Mouse (Mus musculus): ENCODE results near the gene Itgb4.
"Not testable (repeated sequence)": the region's sequence is repeated elsewhere in the genome, so short reads cannot be mapped to it uniquely, and the experiment has no call there.

Itgb4 gene

DNA sequence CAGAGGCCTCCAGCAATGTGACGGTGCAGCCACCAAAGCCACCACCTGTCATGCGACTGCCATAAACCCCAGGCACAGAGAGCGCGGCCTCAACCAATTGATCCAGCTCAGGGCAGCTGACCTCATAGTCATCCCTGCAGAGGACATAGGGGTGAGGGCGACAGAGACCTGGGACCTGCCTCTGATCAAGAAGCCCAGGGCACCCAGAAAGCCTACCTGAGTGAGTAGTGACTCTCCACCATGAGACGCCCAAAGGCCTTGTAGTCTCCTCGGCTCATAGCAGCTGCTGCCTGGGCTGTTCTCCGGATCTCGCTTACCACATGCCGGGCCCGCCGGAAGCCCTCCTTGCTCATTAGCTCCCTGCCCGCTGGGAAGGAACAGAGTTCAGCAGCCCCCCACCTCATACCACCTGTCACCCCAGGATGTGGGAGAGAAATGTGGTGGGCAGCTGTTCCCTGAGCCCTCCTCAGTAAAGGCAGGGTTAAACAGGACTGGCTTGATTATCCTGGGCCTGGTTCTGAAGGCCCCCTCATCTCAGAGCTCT is 34.4 kb downstream of the Itgb4 start:
- no peak for DNase-seq (ENCODE audit: low spot score)

- no peak for DNase-seq (ENCODE audit: low spot score)
These were observed 35.2 kb downstream of the Itgb4 start for GRCm38 (mm10) chr11:116009661-116010060.

GRCm38 (mm10) chr11:116010146-116010545 is 35.6 kb downstream of the Itgb4 start:
- no peak for DNase-seq (ENCODE audit: low spot score)

DNA sequence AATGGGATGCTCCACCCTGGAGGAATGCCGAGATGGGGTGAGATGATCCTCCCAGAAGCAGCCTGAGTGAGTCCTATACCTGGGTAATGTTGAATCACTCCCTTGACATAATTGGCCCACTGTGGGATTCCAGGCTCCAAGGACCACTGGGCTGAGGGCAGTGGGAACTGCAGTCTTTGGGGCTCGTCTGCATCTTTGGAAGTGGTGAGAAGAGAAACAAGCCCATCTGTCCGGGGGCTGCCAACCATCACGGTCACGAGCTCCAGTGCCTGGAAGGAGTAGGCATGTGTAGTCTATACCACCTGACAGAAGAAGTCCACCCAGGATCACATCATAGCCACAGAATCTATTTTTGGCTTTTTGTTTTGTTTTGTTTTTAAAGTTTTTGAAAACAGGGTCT is 36.4 kb downstream of the Itgb4 start:
- DNase-seq (ENCODE audit: low spot score): no peak

- DNase-seq (ENCODE audit: low spot score): no peak
These were observed 37.2 kb downstream of the Itgb4 start for GRCm38 (mm10) chr11:116011529-116012261.

GRCm38 (mm10) chr11:116012262-116012947 is 37.9 kb downstream of the Itgb4 start, which contains the start of gene Galk1:
Gene Galk1 (minus strand): TSS chr11:116012719.
- peak; percentile 90 for DNase-seq (ENCODE audit: low spot score)

DNA sequence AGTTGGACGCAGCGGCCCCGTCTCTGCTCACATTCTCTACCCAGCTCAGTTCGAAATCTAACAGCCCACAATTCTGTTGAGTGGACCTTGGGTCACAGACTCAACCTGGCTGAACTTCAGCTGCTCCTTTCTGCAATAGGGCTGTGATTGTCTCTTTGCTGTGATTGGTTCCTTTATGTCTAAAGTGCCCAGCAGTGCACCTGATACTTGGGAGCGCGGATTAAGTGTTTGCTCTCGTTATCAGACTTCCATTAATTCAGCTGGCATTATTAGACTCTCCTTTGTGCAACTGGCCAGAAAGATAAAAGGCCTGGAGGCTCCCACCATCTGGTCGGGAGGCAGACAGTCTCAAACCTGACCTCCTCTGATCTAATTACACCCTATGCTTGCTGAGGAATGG is 40.3 kb downstream of the Itgb4 start:
- no peak for DNase-seq (ENCODE audit: low spot score)

GRCm38 (mm10) chr11:116018106-116018505 is 43.6 kb downstream of the Itgb4 start:
- no peak for DNase-seq (ENCODE audit: low spot score)

- not testable (repeated sequence) for DNase-seq (ENCODE audit: low spot score)
These were observed 44.4 kb downstream of the Itgb4 start for GRCm38 (mm10) chr11:116018867-116019266.

GRCm38 (mm10) chr11:116019360-116019791 is 44.9 kb downstream of the Itgb4 start:
- DNase-seq (ENCODE audit: low spot score): no peak

GRCm38 (mm10) chr11:116019976-116020411 is 45.5 kb downstream of the Itgb4 start:
- no peak for DNase-seq (ENCODE audit: low spot score)

DNA sequence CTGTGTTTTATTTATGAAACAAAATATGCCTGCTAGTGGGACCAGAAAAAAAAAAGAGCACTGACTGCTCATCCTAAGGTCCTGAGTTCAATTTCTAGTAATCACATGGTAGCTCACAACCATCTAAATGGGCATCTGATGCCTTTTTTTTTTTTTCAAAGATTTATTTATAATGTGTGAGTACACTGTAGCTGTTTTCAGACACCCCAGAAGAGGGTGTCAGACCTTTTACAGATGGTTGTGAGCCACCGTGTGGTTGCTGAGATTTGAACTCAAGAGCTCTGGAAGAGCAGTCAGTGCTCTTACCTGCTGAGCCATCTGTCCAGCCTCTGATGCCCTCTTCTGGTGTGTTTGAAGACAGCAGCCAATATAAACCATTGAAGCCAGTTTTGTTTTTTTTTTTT is 46.0 kb downstream of the Itgb4 start:
- DNase-seq (ENCODE audit: low spot score): no peak

DNA sequence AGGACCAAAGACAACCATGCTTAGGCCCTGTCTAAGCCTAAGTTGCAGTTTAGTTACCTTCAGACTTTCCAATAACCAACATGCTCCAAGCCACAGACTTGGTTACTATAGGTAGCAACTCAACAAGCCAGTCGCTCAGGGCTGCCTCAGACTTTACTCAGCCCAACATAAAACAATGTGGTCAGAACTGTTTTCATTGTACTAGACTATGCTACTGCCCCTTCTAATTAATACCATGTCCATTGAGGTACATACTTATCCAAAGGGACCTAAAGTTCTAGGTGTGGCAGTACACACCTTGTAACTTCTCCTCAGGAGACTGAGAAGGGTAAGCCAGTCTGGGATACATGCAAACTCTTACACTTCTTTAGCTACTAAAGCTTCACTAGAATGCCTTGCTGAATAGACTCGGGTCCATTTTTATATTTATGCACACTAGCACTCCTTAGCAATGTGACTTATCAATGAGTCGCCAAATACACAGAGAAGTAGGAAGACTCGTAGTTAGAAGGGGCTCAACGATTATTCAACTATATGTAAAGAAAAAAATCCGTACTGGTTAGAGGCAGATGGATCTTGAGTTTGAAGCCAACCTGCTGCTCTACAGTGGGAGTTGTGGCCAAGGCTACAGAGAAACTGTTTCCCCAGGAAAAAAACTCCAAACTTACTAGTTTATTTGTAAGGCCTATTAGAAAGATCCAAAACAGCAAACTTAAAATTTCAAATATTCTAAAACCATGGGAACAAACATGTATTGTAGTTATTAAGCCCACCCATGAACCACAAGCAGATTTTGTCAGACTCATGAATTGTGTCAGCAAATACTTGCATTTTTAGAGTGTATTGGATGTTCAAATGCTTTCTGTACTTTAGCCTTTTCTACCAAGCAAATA is 47.1 kb downstream of the Itgb4 start:
- no peak for DNase-seq (ENCODE audit: low spot score)

DNA sequence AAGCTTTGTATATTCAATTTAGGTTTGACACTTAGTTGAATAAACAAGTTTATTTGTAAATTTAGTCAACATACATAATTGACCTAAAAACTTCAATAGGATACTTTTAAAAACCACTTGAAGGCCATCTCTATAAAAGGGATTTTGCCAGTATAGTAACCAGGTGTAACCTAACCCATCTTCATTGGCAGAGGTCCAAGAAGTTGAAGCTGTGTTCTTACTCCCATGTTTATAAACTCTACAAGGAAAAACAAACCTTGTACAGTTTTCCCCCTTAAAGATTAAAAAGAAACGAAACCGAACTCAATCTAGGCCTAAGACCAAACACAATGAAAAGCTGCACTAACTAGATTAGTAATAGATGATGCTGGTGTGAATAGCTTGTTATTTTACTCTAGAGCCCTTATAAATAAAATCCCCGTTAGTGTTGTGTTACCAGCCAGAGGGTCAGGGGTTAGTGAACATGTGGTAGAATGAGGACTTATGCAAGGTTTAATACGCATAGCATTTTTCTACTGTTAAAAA is 47.8 kb downstream of the Itgb4 start:
- DNase-seq (ENCODE audit: low spot score): no peak

GRCm38 (mm10) chr11:116023074-116023770 is 48.7 kb downstream of the Itgb4 start:
- DNase-seq (ENCODE audit: low spot score): not testable (repeated sequence)

DNA sequence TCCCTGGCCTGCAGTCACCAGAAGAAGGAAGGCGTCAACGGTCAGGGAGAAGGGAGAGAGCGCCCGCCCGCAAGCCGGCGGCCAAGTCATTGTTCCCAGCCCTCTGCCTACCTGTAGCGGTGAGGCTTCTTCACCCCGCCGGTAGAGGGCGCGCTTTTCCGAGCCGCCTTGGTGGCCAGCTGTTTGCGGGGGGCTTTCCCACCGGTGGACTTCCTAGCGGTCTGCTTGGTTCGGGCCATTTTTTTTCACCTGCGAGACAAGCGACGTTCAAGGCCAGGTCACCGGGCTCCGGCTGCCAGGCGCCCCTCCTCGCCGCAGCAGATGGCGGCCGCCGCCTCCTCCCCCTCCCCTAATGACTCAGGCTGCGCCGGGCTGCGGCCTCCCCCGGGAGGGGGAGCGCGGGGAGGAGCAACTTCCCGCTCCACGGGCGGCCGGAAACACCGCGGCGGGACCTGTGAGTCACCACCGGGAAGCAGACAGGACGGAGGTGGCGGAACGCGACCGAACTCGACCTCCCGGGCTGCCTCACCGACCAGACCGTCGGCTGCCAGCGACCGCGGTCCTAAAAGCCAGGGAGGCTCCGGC is 49.4 kb downstream of the Itgb4 start:
- DNase-seq (ENCODE audit: low spot score): peak; percentile 82

GRCm38 (mm10) chr11:116024356-116024808 is 49.9 kb downstream of the Itgb4 start:
- peak; percentile 91 for DNase-seq (ENCODE audit: low spot score)

DNA sequence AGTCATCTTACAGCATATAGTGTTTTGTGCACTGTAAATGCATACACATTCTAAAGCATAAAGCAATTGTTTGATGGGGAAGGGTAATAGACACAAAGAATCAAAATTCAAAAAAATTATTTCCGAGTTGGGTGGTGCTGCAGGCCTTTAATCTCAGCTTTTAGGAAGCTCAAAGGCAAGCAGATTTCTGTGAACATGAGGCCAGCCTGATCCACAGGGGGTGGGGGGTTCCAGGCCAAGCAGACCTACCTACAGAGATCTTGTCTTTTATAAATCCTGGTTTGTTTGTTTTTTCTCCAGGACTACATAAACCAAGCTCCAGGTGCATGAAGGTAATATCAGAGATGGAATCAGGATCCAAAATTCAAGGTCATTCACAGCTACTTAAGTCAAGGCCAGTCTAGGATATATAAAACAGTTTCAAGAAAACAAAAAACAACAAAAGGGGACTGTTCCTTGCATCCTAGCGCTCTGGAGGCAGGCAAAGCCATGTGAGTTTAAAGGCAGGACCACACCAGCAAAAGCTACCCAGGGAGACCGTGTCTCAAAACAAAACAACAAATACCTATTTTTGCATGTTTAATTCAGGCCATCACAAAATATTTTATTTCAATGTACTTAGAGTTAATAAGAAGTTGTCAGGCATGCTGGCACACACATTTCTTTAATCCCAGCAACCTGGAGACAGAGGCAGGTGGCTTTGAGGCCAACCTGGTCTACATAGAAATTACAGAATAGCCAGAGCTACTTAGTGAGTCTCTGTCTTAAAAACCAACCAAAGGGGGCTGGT is 50.7 kb downstream of the Itgb4 start:
- DNase-seq (ENCODE audit: low spot score): no peak

- no peak for DNase-seq (ENCODE audit: low spot score)
These were observed 53.2 kb downstream of the Itgb4 start, which contains the start of gene H3f3b for GRCm38 (mm10) chr11:116027756-116028155. Gene H3f3b (minus strand): TSS chr11:116027962.

Data from ovary, postnatal 36 days (tissue).